Mouse (Mus musculus) A20 (cell line): ENCODE data around the gene Kpnb1.

Source experiments
- DNase-seq: peaks from one replicate; pipeline ENCODE4 v3.0.0-alpha.2; 2011; ENCODE audit warnings: low read depth, low spot score

The Kpnb1 gene

DNA sequence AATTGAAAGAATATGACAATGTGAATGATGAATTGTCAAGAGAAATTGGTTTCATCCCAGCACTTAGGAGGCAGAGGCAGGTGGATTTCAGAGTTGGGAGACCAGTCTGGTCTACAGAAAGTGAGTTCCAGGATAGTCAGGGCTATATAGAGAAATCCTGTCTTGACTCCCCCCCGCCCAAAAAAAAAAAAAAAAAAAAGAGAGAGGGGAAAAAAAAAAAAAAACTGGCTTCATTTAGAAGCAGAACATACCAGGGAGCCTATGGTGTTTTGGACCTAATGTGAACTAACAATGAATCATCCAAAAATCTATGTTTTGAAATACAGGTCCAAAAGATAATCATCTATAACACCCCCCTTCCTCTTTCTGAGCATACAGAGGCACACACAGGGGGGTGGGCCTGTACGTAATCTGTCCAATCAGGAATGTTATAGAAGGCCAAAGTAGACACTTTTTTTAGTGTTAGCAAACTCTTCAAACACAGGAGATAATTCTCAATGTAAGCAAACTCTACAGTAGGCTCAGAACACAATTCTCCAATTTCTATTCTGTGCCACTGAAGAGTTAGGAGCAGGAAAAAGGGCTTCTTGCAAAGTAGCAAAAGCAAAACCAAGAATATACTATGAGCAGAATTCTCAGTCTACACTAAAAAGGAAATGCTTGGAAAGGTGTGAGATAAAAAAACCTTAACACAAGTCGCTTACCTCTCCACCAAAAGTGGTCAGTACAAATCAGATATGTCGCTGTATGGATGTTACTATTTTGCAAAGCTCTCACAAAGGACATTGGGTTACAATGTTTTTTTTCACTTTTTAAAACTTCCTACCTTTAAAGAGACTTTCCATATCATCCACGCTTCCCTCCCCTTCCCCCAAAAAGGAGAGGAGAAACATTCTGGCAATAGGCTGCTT, 1.7 kb downstream of the Kpnb1 start:
- DNase-seq = no peak

DNA sequence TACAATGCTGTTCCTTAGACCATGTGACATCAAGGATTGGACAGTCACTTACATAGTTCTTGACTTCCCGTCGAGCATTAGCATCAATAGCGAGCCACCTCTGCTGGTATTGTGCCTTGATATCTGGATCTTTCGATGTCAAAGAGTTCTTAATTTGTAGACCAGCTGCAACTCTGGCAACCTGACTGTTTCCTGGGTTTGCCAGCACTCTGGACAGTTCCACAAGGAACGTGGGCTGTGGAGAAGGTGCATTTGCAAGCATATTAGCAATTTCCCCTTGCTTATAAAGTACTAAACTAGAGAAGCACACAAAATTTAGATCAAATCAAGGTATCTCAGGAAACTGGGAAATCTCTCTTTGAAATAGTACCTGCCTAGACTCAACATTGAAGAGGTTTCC, 2.8 kb downstream of the Kpnb1 start:
- no peak for DNase-seq

DNA sequence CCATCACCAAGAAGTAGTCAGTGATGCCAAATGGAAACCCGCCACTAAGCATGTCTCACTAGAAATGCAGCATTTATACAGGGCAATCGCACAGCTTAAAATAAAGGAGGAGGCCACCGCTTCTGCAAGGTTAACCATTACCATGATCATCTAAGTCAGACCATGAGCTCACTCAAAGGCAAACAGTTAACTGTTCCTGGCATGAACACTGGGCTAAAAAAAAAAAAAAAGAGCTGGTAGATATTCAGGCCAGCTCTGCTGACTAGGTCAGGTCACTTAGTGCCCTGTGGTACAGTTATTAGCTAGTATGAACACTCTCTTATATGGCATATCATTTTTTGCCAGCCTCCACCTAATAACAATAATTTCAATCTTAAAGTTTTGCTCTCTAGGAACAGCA, 5.2 kb downstream of the Kpnb1 start:
- no peak for DNase-seq

DNA sequence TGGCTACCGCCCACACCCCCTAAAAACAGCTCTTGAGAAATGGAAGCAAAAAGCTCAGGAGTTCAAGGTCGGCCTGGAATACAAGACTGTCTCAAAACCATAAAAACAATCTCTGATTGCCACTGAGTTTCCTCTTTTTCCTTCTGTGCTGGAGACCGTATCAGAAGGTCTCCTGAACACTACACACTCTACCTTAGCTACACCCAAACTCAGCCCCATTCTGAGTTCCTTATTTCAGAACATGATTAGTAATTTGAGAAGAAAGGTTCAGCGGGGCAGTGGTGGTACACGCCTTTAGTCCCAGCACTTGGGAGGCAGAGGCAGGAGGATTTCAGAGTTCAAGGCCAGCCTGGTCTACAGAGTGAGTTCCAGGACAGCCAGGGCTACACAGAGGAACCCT, 6.6 kb downstream of the Kpnb1 start:
- no peak for DNase-seq

DNA sequence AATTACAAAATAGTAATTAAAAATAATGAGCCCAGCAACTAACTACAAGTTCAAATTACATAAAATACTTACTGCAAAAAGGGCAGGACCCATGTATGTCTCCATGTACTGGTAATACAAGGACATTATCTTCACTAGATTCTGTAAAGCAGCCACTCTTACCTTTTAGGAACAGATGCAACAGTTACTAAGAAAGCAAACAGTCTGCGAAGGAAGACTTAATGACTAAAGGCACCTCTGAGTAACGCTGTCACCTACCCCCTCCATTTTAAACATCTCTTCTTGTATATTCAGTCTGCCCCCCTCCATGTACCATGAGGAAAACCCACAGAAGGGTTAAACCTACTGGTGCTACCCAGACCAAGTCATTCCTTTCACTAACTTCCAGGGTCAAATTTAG, 9.5 kb downstream of the Kpnb1 start:
- no peak for DNase-seq

DNA sequence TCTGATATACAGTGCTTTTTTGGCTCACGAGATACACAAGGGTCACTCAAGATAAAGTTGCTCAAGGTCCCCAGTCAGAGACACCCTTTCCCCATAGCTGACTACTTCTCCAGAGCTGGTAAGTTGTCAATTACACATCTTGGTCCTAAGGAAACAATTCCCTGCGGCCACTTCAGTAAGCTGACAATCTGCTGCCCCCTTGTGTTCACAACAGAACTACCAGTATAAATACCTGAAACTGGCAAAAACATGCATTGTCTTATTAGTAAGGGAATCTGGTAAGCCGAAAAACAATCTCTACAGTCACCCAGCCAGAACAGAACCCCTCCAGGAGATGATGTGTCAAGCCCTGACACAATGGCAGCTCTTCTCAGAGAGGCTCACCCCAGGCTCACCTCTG, 10.8 kb downstream of the Kpnb1 start:
- peak; percentile 43 for DNase-seq

DNA sequence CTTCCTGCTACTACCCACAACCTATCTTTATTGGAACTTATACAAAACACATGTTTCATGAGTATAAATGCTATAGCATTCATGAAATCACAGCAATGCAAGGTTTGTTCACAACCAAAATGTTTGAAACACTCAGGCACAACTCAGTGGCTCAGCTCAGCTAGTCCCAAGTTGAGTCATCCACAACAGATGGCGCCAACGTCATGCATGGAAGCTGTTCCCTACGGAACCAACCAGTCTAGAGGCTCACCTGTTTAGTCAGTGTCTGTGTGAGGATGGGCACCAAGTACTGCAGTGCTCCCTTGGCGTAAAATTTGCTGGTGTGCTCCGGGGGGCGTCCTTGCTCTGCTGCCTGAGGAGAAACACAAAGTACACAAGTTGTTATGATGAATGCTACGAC, 12.2 kb downstream of the Kpnb1 start:
- DNase-seq = no peak

DNA sequence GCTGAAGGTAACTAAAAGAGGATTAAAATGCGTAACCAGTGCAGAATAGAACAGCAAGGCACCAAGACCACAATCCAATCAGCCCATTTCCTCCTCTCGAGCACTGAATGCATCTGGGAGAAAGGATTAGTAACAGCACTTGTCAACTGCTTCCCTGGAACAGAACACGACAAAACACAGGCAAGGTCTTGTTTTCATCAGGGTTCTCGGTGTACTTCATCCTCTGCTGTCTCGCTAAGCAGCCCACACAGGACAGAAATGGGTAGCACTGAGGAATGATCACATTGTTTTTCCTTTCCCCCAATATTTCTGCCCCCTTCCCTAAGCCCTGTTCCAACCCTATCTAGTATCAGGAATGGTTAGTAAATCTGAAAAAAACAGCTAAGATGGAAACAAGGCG, 27.3 kb downstream of the Kpnb1 start:
- DNase-seq = no peak

DNA sequence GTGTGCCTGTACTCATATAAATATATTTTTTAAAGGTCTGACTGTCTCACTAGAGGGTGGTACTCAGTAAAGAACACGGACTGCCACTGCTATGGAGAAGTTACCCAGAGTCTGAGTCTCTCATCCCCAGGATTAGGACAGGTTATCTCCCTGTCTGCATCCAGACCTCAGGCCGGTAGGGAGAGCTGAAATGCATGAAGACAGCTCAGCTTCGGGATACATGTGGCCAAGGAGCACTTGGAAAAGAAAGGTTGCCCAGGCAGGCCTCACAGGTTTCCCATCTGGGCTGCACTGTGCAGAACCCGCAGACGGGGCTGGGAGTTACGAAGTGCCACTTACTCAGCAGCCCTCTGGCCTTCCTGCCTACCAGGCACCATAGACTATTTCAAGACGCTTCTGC, 30.7 kb downstream of the Kpnb1 start:
- no peak for DNase-seq

DNA sequence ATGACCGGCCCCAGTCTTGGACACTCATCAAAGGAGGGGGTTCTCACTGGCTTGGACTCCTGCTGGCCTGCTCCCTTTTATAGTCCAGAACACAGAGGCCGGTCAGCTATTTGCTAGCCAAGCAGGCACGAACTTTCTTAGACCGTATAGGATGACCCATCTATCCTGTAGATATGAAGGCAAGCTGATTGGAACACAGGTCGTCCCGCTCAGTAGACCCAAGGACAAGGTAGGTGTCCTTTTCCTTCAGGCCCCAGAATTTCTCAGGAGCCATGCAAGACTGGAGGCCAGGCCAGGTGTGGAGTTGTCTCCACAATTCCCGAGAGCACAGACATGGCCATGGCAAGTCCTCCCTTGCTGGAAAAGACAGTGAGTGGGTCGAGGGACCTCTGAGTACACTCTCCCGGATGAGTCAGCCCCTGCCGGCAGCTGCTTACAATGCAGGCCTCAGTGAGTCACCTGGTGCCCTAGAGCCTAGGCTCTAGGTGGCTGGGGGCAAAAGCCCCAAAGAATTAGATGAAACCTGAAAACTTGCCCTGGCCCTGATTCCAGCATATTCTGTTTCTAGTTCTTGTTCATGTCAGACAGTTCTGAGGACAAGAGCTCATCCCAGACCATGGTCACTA, 34.9 kb downstream of the Kpnb1 start:
- peak; percentile 50 for DNase-seq

DNA sequence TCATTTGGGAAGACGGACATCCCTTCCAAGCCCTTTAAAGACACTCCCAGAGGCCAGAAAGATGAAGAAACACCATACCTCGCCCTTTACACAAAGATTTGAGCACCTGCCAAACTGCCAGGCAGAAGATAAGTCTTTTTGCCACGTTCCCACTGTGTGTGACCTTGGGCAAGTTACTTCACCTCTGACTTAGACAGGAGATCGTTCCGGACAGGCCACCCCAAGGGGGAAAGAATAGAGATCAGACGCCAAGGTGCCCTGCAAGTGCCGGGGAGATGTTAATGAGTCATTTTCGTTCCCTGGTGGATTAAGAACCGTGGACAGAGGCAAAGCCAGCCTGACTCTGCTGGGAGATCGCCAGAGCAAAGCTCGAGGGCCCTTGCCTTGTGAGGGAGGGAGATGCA, 35.7 kb downstream of the Kpnb1 start:
- DNase-seq = no peak

DNA sequence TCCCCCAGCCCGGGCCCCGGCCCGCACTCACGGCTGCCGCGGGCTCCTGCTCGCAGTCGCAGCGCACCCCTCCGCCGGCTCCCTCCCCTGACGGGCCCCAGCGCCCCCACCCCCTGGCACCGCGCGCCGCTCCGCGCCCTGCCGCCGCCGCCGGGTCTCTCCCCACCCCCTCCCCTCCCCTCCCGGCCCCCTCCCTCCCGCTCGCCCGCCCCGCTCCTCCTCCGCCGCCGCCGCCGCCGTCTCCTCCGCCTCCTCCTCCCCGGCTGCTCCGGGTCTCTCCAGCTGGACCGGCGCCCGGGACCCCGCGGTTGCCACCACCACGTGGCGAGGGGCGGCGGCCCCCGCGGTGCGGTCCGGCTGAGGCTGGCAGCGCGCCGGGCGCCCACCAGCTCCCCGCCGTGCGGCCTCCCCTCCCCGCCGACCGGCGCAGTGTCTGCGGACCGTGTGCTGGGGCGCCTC, 36.3 kb downstream of the Kpnb1 start, which contains the start of gene Tbkbp1:
Gene Tbkbp1, minus strand, starts transcription at position 153 of the 459 bp plus-strand sequence.
- DNase-seq = no peak

DNA sequence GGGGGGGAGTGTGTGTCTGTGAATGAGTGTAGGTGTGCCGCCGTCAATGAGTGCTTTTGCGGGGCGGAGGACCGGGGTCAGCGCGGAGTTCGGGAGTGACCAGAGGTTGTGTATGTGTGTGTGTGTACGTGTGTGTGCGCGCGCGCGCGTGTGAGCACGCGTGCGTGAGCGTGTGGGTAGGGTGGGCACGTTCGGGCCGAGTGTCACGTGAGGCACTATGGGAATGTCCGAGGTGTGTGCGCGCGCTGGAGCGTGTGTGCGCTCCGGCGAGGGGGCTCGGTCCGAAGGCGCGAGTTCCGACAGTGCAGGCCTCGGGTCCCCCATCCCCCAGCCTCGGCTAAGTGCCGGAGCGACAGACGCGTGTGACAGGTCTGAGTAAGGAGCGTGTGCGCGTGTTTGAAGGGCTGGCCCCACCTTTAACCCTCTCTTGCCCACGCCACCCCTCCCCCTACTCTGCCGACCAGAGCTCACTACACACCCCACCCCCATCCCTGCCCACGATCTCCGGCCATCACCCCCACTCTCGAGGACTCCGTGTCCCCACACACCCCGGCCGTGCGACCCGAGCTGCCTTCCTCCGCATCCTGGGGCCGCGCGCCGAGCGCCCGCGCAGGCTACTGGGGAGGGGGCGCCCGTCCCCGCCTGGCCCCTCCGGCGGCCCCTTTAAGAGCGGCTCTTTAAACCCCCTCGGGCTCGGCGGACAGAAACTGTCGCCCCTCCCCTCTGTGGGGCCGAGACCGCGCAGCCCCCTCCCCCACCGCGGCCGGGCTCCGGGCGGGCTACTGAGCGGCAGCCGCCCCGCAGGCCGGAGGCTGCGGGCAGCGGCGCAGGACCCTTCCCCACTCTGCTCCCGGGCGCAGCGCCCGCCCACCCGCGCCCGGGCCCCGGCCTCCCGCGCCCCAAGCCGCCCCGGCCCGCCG, 37.0 kb downstream of the Kpnb1 start:
- DNase-seq = no peak

DNA sequence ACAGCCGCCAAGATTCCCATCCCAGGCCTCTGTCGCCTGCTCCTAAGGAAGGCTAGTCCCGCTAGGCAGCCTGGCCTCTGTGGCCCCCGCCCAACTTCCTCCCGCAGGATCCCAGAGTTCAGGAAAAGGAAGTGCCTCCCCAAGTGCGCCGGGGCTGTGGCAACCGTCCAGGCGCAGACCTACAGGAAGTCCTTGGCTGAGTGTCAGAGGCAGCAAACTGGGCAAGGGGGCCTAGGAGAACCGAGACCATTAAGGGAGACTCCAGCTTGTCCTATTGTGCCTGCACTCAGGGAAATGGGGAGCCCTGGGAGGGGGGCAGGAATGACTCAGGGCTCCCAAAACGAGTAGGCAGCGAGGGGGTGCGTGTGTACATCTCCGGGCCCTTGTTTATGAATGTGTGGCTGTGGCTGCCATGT, 37.7 kb downstream of the Kpnb1 start:
- DNase-seq = no peak

DNA sequence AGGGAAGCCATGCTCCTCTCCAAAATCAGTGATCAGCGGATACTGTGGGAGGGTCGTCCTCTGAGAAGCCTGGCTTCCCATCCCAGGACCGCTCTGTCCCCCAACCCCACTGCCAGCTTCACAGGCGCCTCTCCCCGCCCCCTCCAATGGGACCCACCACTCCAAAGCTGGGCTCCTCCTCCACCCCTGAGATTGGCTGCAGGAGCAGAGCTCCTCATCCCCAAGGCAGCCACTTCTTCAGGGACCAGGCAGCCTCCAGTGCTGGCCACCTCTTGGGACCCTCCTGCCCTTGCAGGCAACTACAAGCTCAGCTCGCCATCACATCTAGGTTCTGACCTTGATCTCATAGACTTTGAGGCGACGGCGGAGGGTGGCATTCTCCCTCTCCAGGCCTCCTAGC, 38.7 kb downstream of the Kpnb1 start:
- no peak for DNase-seq

DNA sequence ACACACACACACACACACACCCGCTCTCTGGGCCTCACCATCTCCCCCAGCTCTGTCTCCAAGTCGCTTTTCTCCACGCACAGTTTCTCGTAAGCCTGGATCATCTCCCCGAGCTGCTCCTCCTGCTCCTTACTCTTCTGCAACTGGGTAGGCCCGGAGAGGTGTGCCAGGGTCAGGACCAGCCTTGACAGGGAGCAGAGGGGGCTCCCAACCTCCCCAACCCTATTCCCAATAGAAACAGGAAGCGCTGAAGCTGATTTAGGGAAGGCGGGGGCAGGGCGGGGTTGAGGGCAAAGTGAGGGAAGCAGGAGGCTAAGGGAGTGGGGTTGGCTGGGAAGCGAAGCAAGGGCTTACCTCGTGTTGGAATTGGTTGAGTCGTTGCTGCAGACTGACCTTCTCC, 39.1 kb downstream of the Kpnb1 start:
- DNase-seq = no peak

DNA sequence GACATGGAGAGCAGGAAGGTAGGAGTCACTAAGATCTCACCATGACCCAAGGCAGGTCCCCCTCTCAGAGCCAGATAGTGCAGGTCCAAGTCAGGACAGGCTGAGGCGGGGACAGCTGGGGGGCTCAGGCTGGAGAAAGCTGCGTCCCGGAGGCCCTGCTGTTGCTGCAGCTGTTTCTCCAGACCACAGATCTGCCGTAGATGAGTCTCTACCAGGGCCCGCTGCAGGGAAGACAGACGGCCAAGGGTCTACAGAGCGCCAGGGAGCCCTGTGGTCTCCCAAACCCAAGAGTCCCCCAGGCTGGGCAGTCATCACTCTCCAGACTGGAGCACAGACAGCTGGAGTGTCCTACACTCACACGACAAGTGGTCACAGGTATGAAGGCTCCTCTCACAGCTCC, 40.3 kb downstream of the Kpnb1 start:
- DNase-seq = no peak

DNA sequence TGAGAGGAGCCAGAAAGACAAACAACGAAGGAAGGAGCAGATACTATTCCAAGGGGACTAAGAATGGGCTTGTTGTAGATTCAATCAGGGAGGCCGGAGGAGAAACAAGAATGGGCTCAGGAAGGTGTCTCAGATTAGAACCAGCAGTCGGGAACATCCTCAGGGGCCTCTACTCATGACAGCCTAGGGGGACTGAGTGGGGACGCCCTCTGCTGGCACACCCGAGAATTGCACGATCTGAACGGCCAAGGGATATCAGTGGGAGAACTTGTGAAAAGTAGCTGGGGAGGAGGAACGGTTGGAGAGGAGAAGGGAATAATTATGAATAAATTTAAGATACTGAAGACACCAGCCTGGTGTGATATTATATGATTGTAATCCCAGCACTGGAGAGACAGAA, 41.0 kb downstream of the Kpnb1 start:
- DNase-seq = peak; percentile 63

DNA sequence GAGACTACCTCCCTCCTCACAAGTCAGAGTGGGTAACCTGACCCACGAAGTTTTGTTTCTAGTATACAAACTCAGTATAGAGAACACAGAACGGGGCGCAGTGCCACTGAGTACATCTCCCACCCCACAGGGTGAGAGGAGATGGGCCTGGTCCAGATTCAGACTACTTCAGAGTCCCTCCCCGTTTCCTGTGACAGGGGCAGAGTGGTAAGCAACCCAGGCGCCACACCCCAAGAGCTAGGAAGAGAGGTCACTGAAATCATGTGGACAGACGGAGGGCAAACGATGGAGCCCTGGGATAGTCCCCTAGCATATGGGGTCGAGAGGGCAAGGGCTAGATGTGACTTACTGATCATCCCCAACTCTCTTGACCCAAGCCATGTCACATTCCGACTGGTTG, 41.7 kb downstream of the Kpnb1 start:
- DNase-seq = no peak

DNA sequence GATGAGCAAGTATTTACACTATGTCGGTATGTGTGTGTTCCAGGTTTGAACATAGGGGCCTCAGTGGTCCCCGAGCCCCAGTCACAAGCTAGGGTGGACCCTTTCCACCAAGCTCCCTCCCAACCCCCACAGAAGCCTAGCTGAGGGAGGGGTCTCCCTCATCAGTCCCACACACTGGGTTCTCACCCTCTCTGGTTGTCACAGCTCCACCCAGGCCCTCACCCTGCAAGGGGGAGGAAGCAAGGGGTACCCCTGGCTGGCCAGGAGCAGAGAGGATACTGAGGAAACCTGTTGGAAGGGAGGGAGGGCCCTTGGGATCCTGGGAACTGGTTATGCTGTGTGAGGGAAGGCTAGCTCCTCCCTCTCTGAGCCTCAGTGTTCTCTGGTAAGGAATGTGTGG, 42.4 kb downstream of the Kpnb1 start:
- DNase-seq = no peak

DNA sequence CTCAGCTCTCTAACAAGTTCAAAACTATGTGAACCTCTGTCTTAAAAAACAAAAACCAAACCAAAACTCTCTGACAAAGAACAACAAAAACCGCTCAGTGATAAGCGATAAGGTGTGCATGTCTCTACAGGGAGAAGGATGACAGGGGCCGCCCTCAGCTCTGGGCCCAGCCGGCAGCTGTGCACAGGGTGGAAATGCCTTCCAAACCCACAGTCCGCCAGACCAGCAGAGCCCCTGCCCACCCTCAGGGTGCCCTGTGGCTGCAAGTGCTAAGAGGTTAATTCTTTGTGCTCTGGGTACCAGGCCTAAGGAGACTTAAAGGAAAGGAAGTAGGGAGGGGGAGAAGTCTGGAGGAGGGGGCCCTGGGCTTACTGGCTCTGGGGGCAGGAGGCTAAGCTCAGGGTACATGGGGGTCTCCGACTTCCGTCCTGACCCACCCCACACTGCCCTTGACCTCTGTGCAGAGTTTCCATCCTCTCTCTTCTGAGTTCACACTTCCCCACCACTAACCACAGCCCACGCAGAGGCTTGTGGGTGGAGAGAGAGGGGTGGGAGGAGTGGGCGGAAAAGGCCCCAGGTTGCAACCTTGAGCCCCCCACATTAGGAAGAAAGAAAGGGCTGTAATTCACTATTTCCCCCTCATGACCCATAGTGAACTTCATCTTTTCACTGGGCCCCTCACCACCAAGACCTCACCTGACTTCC, 44.3 kb downstream of the Kpnb1 start:
- DNase-seq = no peak
